In the genomic region with DNA sequence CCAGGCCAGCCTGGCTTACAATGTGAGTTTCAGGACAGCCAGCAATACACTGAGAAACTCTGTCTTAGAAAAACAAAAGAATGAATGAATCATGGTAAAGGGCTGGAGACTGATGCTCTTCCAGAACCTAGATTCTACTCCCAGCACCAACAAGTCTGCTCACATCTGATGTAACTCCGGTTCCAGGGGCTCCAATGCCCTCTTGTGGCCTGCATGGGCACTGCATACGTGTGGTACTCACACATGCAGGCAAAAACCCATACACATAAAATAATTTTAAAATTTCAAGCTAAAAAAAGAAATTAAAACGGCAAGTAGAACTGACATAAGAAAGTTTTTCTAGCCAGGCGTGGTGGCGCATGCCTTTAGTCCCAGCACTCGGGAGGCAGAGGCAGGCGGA, we compare ENCODE assay signal across 9 mouse cellular contexts. TPM values are rescaled to one million over a fixed set of nuclear protein-coding genes. Genes with fewer than 3 reads are reported as not detected.
DNase-seq lines count a peak whose midpoint lies in the region; ATAC-seq and TF ChIP-seq lines count a peak whose summit lies in the region.
"Had no signal": no experiment of that assay in that cellular context is flagged by ENCODE, and none has a peak within 500 bp of the region (broad histone marks: within the 10 kb centered on the region; RNA-seq: fewer than 3 reads in every experiment).

No protein-coding gene starts in this region.

- peak; percentile 30 for DNase-seq in hindbrain, embryonic 10.5 days (ENCODE audit: low spot score)
- DNase-seq in CD4-positive helper T cell, adult 2 months (ENCODE audit: low read depth, low spot score) = peak; percentile 56
- DNase-seq in brain, adult 2 months (ENCODE audit: low read depth, low spot score) = peak; percentile 39
- DNase-seq in liver, postnatal 0 days = peak; percentile 66
- no peak for DNase-seq in layer of hippocampus, postnatal 10 days (ENCODE audit: low spot score in 2 of 2)
- DNase-seq in adrenal gland, adult 2 months = no peak
- no peak for DNase-seq in right cerebral cortex, postnatal 10 days (ENCODE audit: low spot score in 2 of 2)

- 91% methylated on average over 7 of the region's 7 CpGs for WGBS in hindbrain, embryonic 10.5 days
- 92% methylated on average over 7 of the region's 7 CpGs for WGBS in hindbrain, embryonic 13.5 days
- WGBS in liver, postnatal 0 days (ENCODE audit: insufficient replicate concordance) = 85% methylated on average over 7 of the region's 7 CpGs

- H3K36me3 ChIP-seq in hindbrain, embryonic 10.5 days = peaks cover 97% of the 10 kb centered on the region
- peaks cover 75% of the 10 kb centered on the region for H3K36me3 ChIP-seq in hindbrain, embryonic 13.5 days
- H3K36me3 ChIP-seq in liver, postnatal 0 days (replicated peaks; ENCODE audit: insufficient read depth, low read length) = peaks cover 92% of the 10 kb centered on the region

- no peak overlapping the region for H3K27ac ChIP-seq in hindbrain, embryonic 10.5 days
- no peak overlapping the region for H3K27ac ChIP-seq in hindbrain, embryonic 13.5 days
- H3K27ac ChIP-seq in liver, postnatal 0 days (ENCODE audit: low read depth) = no peak overlapping the region
- H3K27ac ChIP-seq: liver, embryonic 15.5 days had no signal

- no peak for TF ChIP-seq EP300 in liver, postnatal 0 days (IDR thresholded peaks at IDR 0.05; ENCODE audit: low read depth)

- no peak overlapping the region for H3K9ac ChIP-seq in hindbrain, embryonic 13.5 days
- no peak overlapping the region for H3K9ac ChIP-seq in liver, postnatal 0 days (replicated peaks)
- H3K9ac ChIP-seq: liver, embryonic 15.5 days had no signal

- TF ChIP-seq CTCF in liver, postnatal 0 days (IDR thresholded peaks at IDR 0.05; ENCODE audit: low read depth) = peak; percentile 78

- no peaks in the 10 kb centered on the region for H3K27me3 ChIP-seq in hindbrain, embryonic 10.5 days (ENCODE audit: insufficient read depth, poor library complexity, severe bottlenecking)
- H3K27me3 ChIP-seq in hindbrain, embryonic 13.5 days = no peaks in the 10 kb centered on the region
- no peaks in the 10 kb centered on the region for H3K27me3 ChIP-seq in liver, postnatal 0 days (ENCODE audit: insufficient read depth, low read length)
- H3K27me3 ChIP-seq: liver, embryonic 15.5 days had no signal

- H3K9me3 ChIP-seq in hindbrain, embryonic 10.5 days = no peaks in the 10 kb centered on the region
- no peaks in the 10 kb centered on the region for H3K9me3 ChIP-seq in hindbrain, embryonic 13.5 days
- H3K9me3 ChIP-seq in liver, postnatal 0 days (ENCODE audit: low read length) = no peaks in the 10 kb centered on the region
- H3K9me3 ChIP-seq: liver, embryonic 15.5 days had no signal

- no peak overlapping the region for H3K4me3 ChIP-seq in hindbrain, embryonic 10.5 days
- H3K4me3 ChIP-seq in hindbrain, embryonic 13.5 days = no peak overlapping the region
- H3K4me3 ChIP-seq in liver, postnatal 0 days (ENCODE audit: low read depth, low read length) = no peak overlapping the region
- H3K4me3 ChIP-seq: liver, embryonic 15.5 days had no signal

- H3K4me1 ChIP-seq in hindbrain, embryonic 10.5 days (replicated peaks) = no peaks in the 10 kb centered on the region
- no peaks in the 10 kb centered on the region for H3K4me1 ChIP-seq in hindbrain, embryonic 13.5 days (replicated peaks)
- no peaks in the 10 kb centered on the region for H3K4me1 ChIP-seq in liver, postnatal 0 days (ENCODE audit: insufficient read depth)
- H3K4me1 ChIP-seq: liver, embryonic 15.5 days had no signal

- ATAC-seq in hindbrain, embryonic 13.5 days (ENCODE audit: low FRiP score) = no peak
- ATAC-seq in liver, postnatal 0 days = peak; percentile 58; the same call in 1 of the 2 replicates

- H3K4me2 ChIP-seq in hindbrain, embryonic 13.5 days = no peak overlapping the region
- H3K4me2 ChIP-seq in liver, postnatal 0 days (ENCODE audit: low read depth, low read length) = no peak overlapping the region
- H3K4me2 ChIP-seq: liver, embryonic 15.5 days had no signal

RNA-seq across cellular contexts. Expression of a gene that starts 44.5 kb away (rescaled TPM):
- polyA plus RNA-seq in hindbrain, embryonic 10.5 days (2016; fragmentation: Nextera tagmentation; extraction: Ambion mirVana) = 28.1 and 31.1 TPM in 2 replicates
- polyA plus RNA-seq in hindbrain, embryonic 13.5 days (2015; fragmentation: Nextera tagmentation; extraction: Ambion mirVana) = 36.8 and 38.9 TPM in 2 replicates
- polyA plus RNA-seq in liver, postnatal 0 days (2015; fragmentation: Nextera tagmentation; extraction: Ambion mirVana) = 18.2 and 20.6 TPM in 2 replicates
- 10 to 100 TPM; 87.0 to 87.2 TPM for total RNA-seq in layer of hippocampus, postnatal 10 days (2021)
- total RNA-seq in adrenal gland, adult 2 months (2021) = 10 to 100 TPM; 70.7 to 81.7 TPM
- 6.3 and 8.0 TPM in 2 replicates for polyA plus RNA-seq in adrenal gland, adult 2 months (2012; rRNA removed)

Comparison
In these comparisons a context has a peak if more than half of its experiments do, and no peak if none do; other contexts are left out.
1. DNase-seq: peak in hindbrain, embryonic 10.5 days (single experiment), CD4-positive helper T cell, adult 2 months (single experiment), brain, adult 2 months (single experiment) and liver, postnatal 0 days (single experiment); none in layer of hippocampus, postnatal 10 days (0 of 2), adrenal gland, adult 2 months (single experiment) and right cerebral cortex, postnatal 10 days (0 of 2).